ENCODE assay signal across 15 mouse cellular contexts in genomic region chr10:105096323-105097044, GRCm38 (mm10).
"Had no signal": no experiment of that assay in that cellular context is flagged by ENCODE, and none has a peak within 500 bp of the region (broad histone marks: within the 10 kb centered on the region; RNA-seq: fewer than 3 reads in every experiment).

No protein-coding gene starts in this region.

- H3K9me3 ChIP-seq: limb, embryonic 10.5 days; liver, embryonic 15.5 days; midbrain, embryonic 12.5 days; neural tube, embryonic 12.5 days; stomach, embryonic 15.5 days had no signal

- H3K4me3 ChIP-seq: limb, embryonic 10.5 days; liver, embryonic 15.5 days; midbrain, embryonic 12.5 days; neural tube, embryonic 12.5 days; stomach, embryonic 15.5 days had no signal

- H3K4me1 ChIP-seq: liver, embryonic 15.5 days; neural tube, embryonic 12.5 days; stomach, embryonic 15.5 days had no signal

- ATAC-seq: intestine, postnatal 0 days had no signal

- H3K9ac ChIP-seq: liver, embryonic 15.5 days; midbrain, embryonic 12.5 days; neural tube, embryonic 12.5 days; stomach, embryonic 15.5 days had no signal

- H3K36me3 ChIP-seq: limb, embryonic 10.5 days; liver, embryonic 15.5 days; midbrain, embryonic 12.5 days; neural tube, embryonic 12.5 days; stomach, embryonic 15.5 days had no signal

- H3K27ac ChIP-seq: limb, embryonic 10.5 days; liver, embryonic 15.5 days; midbrain, embryonic 12.5 days; neural tube, embryonic 12.5 days; stomach, embryonic 15.5 days had no signal

- H3K4me2 ChIP-seq: liver, embryonic 11.5 days; liver, embryonic 15.5 days; midbrain, embryonic 12.5 days; neural tube, embryonic 12.5 days; stomach, embryonic 15.5 days had no signal

- H3K27me3 ChIP-seq: liver, embryonic 15.5 days; midbrain, embryonic 12.5 days; neural tube, embryonic 12.5 days; stomach, embryonic 15.5 days had no signal

- DNase-seq: kidney, adult 8-10 months; kidney, postnatal 25 days; layer of hippocampus, adult 9-11 months; lung, adult 2 months; lung, postnatal 10 days; lung, postnatal 4 days; right cerebral cortex, postnatal 14 days; thymus, postnatal 36 days had no signal
